Mouse (Mus musculus) liver, embryonic 14.5 days (tissue): Measurements from ENCODE around the gene Chid1. TPM values are rescaled to one million over a fixed set of nuclear protein-coding genes. Genes with fewer than 3 reads are reported as not detected.

Source experiments
- ATAC-seq: fragments of 200-750 bp; cut with Nextera tagmentation; 2 replicates; pipeline ENCODE4 v1.8.0; 2017; ENCODE audit warnings: moderate number of reproducible peaks, mild to moderate bottlenecking, moderate library complexity; ENCODE audit not compliant: insufficient read depth
- DNase-seq, 3 experiments: peaks; one replicate each; pipeline ENCODE4 v3.0.0-alpha.2; 2012 to 2013; ENCODE audit warnings: low read depth in 3 of 3, low spot score in 3 of 3
- H3K27ac ChIP-seq: fragments of 300-500 bp; sonication (generic); 2 replicates; pipeline ENCODE4 v1.5.1; 2014; ENCODE audit warnings: moderate library complexity, mild to moderate bottlenecking, control low read depth, inconsistent platforms
- H3K27me3 ChIP-seq: fragments of 300-500 bp; sonication (generic); 2 replicates; pipeline ENCODE4 v1.6.1; 2014; ENCODE audit warnings: mild to moderate bottlenecking, low read length, moderate library complexity; ENCODE audit not compliant: control insufficient read depth, insufficient read depth
- H3K36me3 ChIP-seq: fragments of 300-500 bp; sonication (generic); replicated peaks from 2 replicates; pipeline ENCODE4 v1.6.1; 2014; ENCODE audit warnings: low read depth; ENCODE audit not compliant: control insufficient read depth, insufficient read depth
- H3K4me1 ChIP-seq, 2 experiments: fragments of 200-500 bp in 1 of 2; fragments of 300-500 bp in 1 of 2; sonication (generic) in 1 of 2; replicated peaks; 2 replicates each; pipeline ENCODE4 v1.6.1; 2012 to 2014; ENCODE audit warnings: antibody characterized with exemption in 1 of 2, inconsistent platforms in 1 of 2, low read length in 1 of 2; ENCODE audit not compliant: control insufficient read depth in 2 of 2, insufficient read depth in 2 of 2
- H3K4me2 ChIP-seq: fragments of 300-500 bp; sonication (generic); 2 replicates; pipeline ENCODE4 v1.6.1; 2014; ENCODE audit warnings: low read depth, mild to moderate bottlenecking, control low read depth, moderate library complexity
- H3K4me3 ChIP-seq, 2 experiments: fragments of 200-500 bp in 1 of 2; fragments of 300-500 bp in 1 of 2; sonication (generic) in 1 of 2; 2 replicates each; pipeline ENCODE4 v1.5.1; 2012 to 2014; ENCODE audit warnings: low read depth in 2 of 2, low read length in 2 of 2, mild to moderate bottlenecking in 2 of 2, control low read depth in 1 of 2, inconsistent platforms in 1 of 2, moderate library complexity in 1 of 2; ENCODE audit not compliant: insufficient read depth in 1 of 2
- H3K9ac ChIP-seq: fragments of 300-500 bp; sonication (generic); replicated peaks from 2 replicates; pipeline ENCODE4 v1.6.1; 2014; ENCODE audit warnings: mild to moderate bottlenecking, control low read depth, moderate library complexity
- H3K9me3 ChIP-seq: fragments of 300-500 bp; sonication (generic); 2 replicates; pipeline ENCODE4 v1.6.1; 2016; ENCODE audit warnings: low read length, mixed read lengths; ENCODE audit not compliant: control insufficient read depth
- CTCF ChIP-seq: IDR thresholded peaks from 2 replicates; pipeline ENCODE4 v1.5.1; 2016; ENCODE audit warnings: antibody characterized with exemption, low read depth, control low read depth
- EP300 ChIP-seq: IDR thresholded peaks from 2 replicates; pipeline ENCODE4 v1.6.1; 2016; ENCODE audit warnings: antibody characterized with exemption, low read depth
- WGBS: fragments of 180-500 bp; shearing (Covaris S2); extraction: QIAGEN DNeasy Blood & Tissue Kit; methylation state at CpG from one replicate; pipeline ENCODE4 v1.1.7; 2014; ENCODE audit not compliant: insufficient replicate concordance; 5-methylcytosine and 5-hydroxymethylcytosine counted together
- polyA plus RNA-seq, 2 experiments: library from polyadenylated mRNA; depleted of rRNA in 1 of 2; stranded (reverse) in 1 of 2; unstranded in 1 of 2; fragments of >200 nt; fragmentation: Nextera tagmentation in 1 of 2; extraction: Ambion mirVana in 1 of 2; gene quantifications; 2 replicates each; pipeline versions ENCODE4 v1.2.1 to v1.2.3; 2012 to 2014

Gene Chid1
- polyA plus RNA-seq, 2 experiments = 12.1 to 23.0 TPM

GRCm38 (mm10) chr7:141464603-141465201 is 75.0 kb downstream of the Chid1 start:
- H3K9me3 ChIP-seq = no peaks in the 10 kb centered on the region
- H3K27ac ChIP-seq = no peak overlapping the region
- H3K9ac ChIP-seq = no peak overlapping the region
- TF ChIP-seq EP300 (no peak), CTCF (no peak)
- no peak for ATAC-seq
- no peaks in the 10 kb centered on the region for H3K36me3 ChIP-seq
- peaks cover 17 to 24% of the 10 kb centered on the region in 2 experiments for H3K4me1 ChIP-seq
- 12% methylated on average over 38 of the region's 38 CpGs for WGBS
- DNase-seq = no peak
- peaks cover 63% of the 10 kb centered on the region for H3K27me3 ChIP-seq
- H3K4me2 ChIP-seq = peak overlapping the region; percentile 25
- H3K4me3 ChIP-seq = no peak overlapping the region; a peak in 1 of 4 replicates

- H3K4me1 ChIP-seq = peaks cover 17 to 20% of the 10 kb centered on the region in 2 experiments
- ATAC-seq (no peak), DNase-seq (no peak)
- no peaks in the 10 kb centered on the region for H3K36me3 ChIP-seq
- peaks cover 63% of the 10 kb centered on the region for H3K27me3 ChIP-seq
- no peak overlapping the region for H3K4me3 ChIP-seq
- 26% methylated on average over 12 of the region's 12 CpGs for WGBS
- H3K9ac ChIP-seq = no peak overlapping the region
- no peaks in the 10 kb centered on the region for H3K9me3 ChIP-seq
- TF ChIP-seq CTCF = no peak
- TF ChIP-seq EP300 = no peak
- no peak overlapping the region for H3K27ac ChIP-seq
- peak overlapping the region; percentile 25 for H3K4me2 ChIP-seq
Observed at GRCm38 (mm10) chr7:141463824-141464602, 75.6 kb downstream of the Chid1 start.

- TF ChIP-seq EP300 = no peak
- H3K9me3 ChIP-seq = no peaks in the 10 kb centered on the region
- 0 out of 4 replicates have a peak overlapping the region, but pooled peaks of 1 of the 2 experiments have one; percentile 3 for H3K4me3 ChIP-seq
- H3K36me3 ChIP-seq = no peaks in the 10 kb centered on the region
- peak overlapping the region; percentile 55 for H3K4me2 ChIP-seq
- H3K27me3 ChIP-seq = peaks cover 63% of the 10 kb centered on the region
- H3K4me1 ChIP-seq = peaks cover 6 to 7% of the 10 kb centered on the region in 2 experiments
- 18% methylated on average over 5 of the region's 5 CpGs for WGBS
- no peak for DNase-seq
- no peak overlapping the region for H3K27ac ChIP-seq
- no peak overlapping the region for H3K9ac ChIP-seq
- ATAC-seq = no peak
Observed at GRCm38 (mm10) chr7:141462333-141462821, 77.3 kb downstream of the Chid1 start.

GRCm38 (mm10) chr7:141461521-141462332 is 77.9 kb downstream of the Chid1 start:
- ATAC-seq = no peak
- WGBS = 3% methylated on average over 59 of the region's 59 CpGs
- Histone ChIP-seq H3K4me1 (peaks cover 3% of the 10 kb centered on the region in 2 experiments), H3K4me3 (peak overlapping the region; percentile 13 to 52; a peak in 3 of 4 replicates), H3K9me3 (no peaks in the 10 kb centered on the region), H3K27me3 (peaks cover 63% of the 10 kb centered on the region), H3K9ac (peak overlapping the region; percentile 21; the same call in 1 of the 2 replicates), H3K27ac (no peak overlapping the region), H3K4me2 (peak overlapping the region; percentile 55), H3K36me3 (no peaks in the 10 kb centered on the region)
- TF ChIP-seq EP300 (no peak), CTCF (peak; percentile 20; the same call in 1 of the 2 replicates)
- no peak for DNase-seq
